Mouse (Mus musculus) liver, embryonic 14.5 days (tissue): ENCODE results near the gene Emc10. TPM values are rescaled to one million over a fixed set of nuclear protein-coding genes. Genes with fewer than 3 reads are reported as not detected.

Experiments
- ATAC-seq: fragments of 200-750 bp; cut with Nextera tagmentation; 2 replicates; pipeline ENCODE4 v1.8.0; 2017; ENCODE audit warnings: moderate number of reproducible peaks, mild to moderate bottlenecking, moderate library complexity; ENCODE audit not compliant: insufficient read depth
- DNase-seq, 3 experiments: peaks; one replicate each; pipeline ENCODE4 v3.0.0-alpha.2; 2012 to 2013; ENCODE audit warnings: low read depth in 3 of 3, low spot score in 3 of 3
- H3K27ac ChIP-seq: fragments of 300-500 bp; sonication (generic); 2 replicates; pipeline ENCODE4 v1.5.1; 2014; ENCODE audit warnings: moderate library complexity, mild to moderate bottlenecking, control low read depth, inconsistent platforms
- H3K27me3 ChIP-seq: fragments of 300-500 bp; sonication (generic); 2 replicates; pipeline ENCODE4 v1.6.1; 2014; ENCODE audit warnings: mild to moderate bottlenecking, low read length, moderate library complexity; ENCODE audit not compliant: control insufficient read depth, insufficient read depth
- H3K36me3 ChIP-seq: fragments of 300-500 bp; sonication (generic); replicated peaks from 2 replicates; pipeline ENCODE4 v1.6.1; 2014; ENCODE audit warnings: low read depth; ENCODE audit not compliant: control insufficient read depth, insufficient read depth
- H3K4me1 ChIP-seq, 2 experiments: fragments of 200-500 bp in 1 of 2; fragments of 300-500 bp in 1 of 2; sonication (generic) in 1 of 2; replicated peaks; 2 replicates each; pipeline ENCODE4 v1.6.1; 2012 to 2014; ENCODE audit warnings: antibody characterized with exemption in 1 of 2, inconsistent platforms in 1 of 2, low read length in 1 of 2; ENCODE audit not compliant: control insufficient read depth in 2 of 2, insufficient read depth in 2 of 2
- H3K4me2 ChIP-seq: fragments of 300-500 bp; sonication (generic); 2 replicates; pipeline ENCODE4 v1.6.1; 2014; ENCODE audit warnings: low read depth, mild to moderate bottlenecking, control low read depth, moderate library complexity
- H3K4me3 ChIP-seq, 2 experiments: fragments of 200-500 bp in 1 of 2; fragments of 300-500 bp in 1 of 2; sonication (generic) in 1 of 2; 2 replicates each; pipeline ENCODE4 v1.5.1; 2012 to 2014; ENCODE audit warnings: low read depth in 2 of 2, low read length in 2 of 2, mild to moderate bottlenecking in 2 of 2, control low read depth in 1 of 2, inconsistent platforms in 1 of 2, moderate library complexity in 1 of 2; ENCODE audit not compliant: insufficient read depth in 1 of 2
- H3K9ac ChIP-seq: fragments of 300-500 bp; sonication (generic); replicated peaks from 2 replicates; pipeline ENCODE4 v1.6.1; 2014; ENCODE audit warnings: mild to moderate bottlenecking, control low read depth, moderate library complexity
- H3K9me3 ChIP-seq: fragments of 300-500 bp; sonication (generic); 2 replicates; pipeline ENCODE4 v1.6.1; 2016; ENCODE audit warnings: low read length, mixed read lengths; ENCODE audit not compliant: control insufficient read depth
- CTCF ChIP-seq: IDR thresholded peaks from 2 replicates; pipeline ENCODE4 v1.5.1; 2016; ENCODE audit warnings: antibody characterized with exemption, low read depth, control low read depth
- EP300 ChIP-seq: IDR thresholded peaks from 2 replicates; pipeline ENCODE4 v1.6.1; 2016; ENCODE audit warnings: antibody characterized with exemption, low read depth
- WGBS: fragments of 180-500 bp; shearing (Covaris S2); extraction: QIAGEN DNeasy Blood & Tissue Kit; methylation state at CpG from one replicate; pipeline ENCODE4 v1.1.7; 2014; ENCODE audit not compliant: insufficient replicate concordance; 5-methylcytosine and 5-hydroxymethylcytosine counted together
- polyA plus RNA-seq, 2 experiments: library from polyadenylated mRNA; depleted of rRNA in 1 of 2; stranded (reverse) in 1 of 2; unstranded in 1 of 2; fragments of >200 nt; fragmentation: Nextera tagmentation in 1 of 2; extraction: Ambion mirVana in 1 of 2; gene quantifications; 2 replicates each; pipeline versions ENCODE4 v1.2.1 to v1.2.3; 2012 to 2014

Gene Emc10
- polyA plus RNA-seq, 2 experiments, result 41.7 to 46.7 TPM

- Histone ChIP-seq H3K27ac (no peak overlapping the region), H3K9me3 (no peaks in the 10 kb centered on the region), H3K36me3 (no peaks in the 10 kb centered on the region), H3K4me2 (no peak overlapping the region), H3K4me3 (no peak overlapping the region), H3K27me3 (peaks cover 23% of the 10 kb centered on the region), H3K9ac (no peak overlapping the region), H3K4me1 (peaks cover 2 to 7% of the 10 kb centered on the region in 2 experiments; a peak in 3 of 4 replicates)
- TF ChIP-seq EP300, result no peak
- TF ChIP-seq CTCF, result no peak
- no peak for DNase-seq
- peak; percentile 47; the same call in 1 of the 2 replicates for ATAC-seq
- 69% methylated on average over 1 of the region's 1 CpGs for WGBS
Observed at GRCm38 (mm10) chr7:44456302-44456701, 40.0 kb downstream of the Emc10 start.

GRCm38 (mm10) chr7:44453256-44453655 is 43.1 kb downstream of the Emc10 start:
- Histone ChIP-seq H3K9me3 (no peaks in the 10 kb centered on the region), H3K27ac (no peak overlapping the region), H3K4me1 (peaks cover 2 to 7% of the 10 kb centered on the region in 2 experiments; a peak in 3 of 4 replicates), H3K27me3 (no peaks in the 10 kb centered on the region), H3K4me2 (no peak overlapping the region), H3K36me3 (no peaks in the 10 kb centered on the region), H3K9ac (no peak overlapping the region), H3K4me3 (no peak overlapping the region)
- no peak for TF ChIP-seq EP300
- TF ChIP-seq CTCF, result no peak
- no peak for DNase-seq
- WGBS, result 6% methylated on average over 3 of the region's 3 CpGs
- ATAC-seq, result no peak; the same call in 1 of the 2 replicates

- no peak for TF ChIP-seq EP300
- TF ChIP-seq CTCF, result 0 out of 2 replicates have a peak, but pooled peaks have one; percentile 17
- ATAC-seq (no peak), DNase-seq (no peak)
- H3K4me1 ChIP-seq, result no peaks in the 10 kb centered on the region
- H3K4me3 ChIP-seq, result no peak overlapping the region
- H3K27me3 ChIP-seq, result peaks cover 54% of the 10 kb centered on the region
- H3K36me3 ChIP-seq, result no peaks in the 10 kb centered on the region
- H3K9me3 ChIP-seq, result no peaks in the 10 kb centered on the region
- no peak overlapping the region for H3K27ac ChIP-seq
- H3K9ac ChIP-seq, result no peak overlapping the region
- WGBS, result 33% methylated on average over 12 of the region's 12 CpGs
- H3K4me2 ChIP-seq, result no peak overlapping the region
Observed at GRCm38 (mm10) chr7:44446070-44446855, 50.1 kb downstream of the Emc10 start.

- no peak for DNase-seq
- Histone ChIP-seq H3K27ac (no peak overlapping the region), H3K9ac (no peak overlapping the region), H3K36me3 (no peaks in the 10 kb centered on the region), H3K4me2 (no peak overlapping the region), H3K4me3 (no peak overlapping the region), H3K4me1 (no peaks in the 10 kb centered on the region), H3K27me3 (peaks cover 61% of the 10 kb centered on the region), H3K9me3 (no peaks in the 10 kb centered on the region)
- WGBS, result 2% methylated on average over 7 of the region's 7 CpGs
- TF ChIP-seq EP300 (no peak), CTCF (no peak)
- ATAC-seq, result no peak
Observed at GRCm38 (mm10) chr7:44445528-44445923, 50.8 kb downstream of the Emc10 start.

- no peak for ATAC-seq
- no peak for DNase-seq
- Histone ChIP-seq H3K9me3 (no peaks in the 10 kb centered on the region), H3K4me1 (no peaks in the 10 kb centered on the region), H3K9ac (no peak overlapping the region), H3K36me3 (no peaks in the 10 kb centered on the region), H3K4me3 (no peak overlapping the region), H3K4me2 (no peak overlapping the region), H3K27me3 (peaks cover 65% of the 10 kb centered on the region), H3K27ac (no peak overlapping the region)
- TF ChIP-seq CTCF, result no peak
- TF ChIP-seq EP300, result no peak
- WGBS, result 7% methylated on average over 29 of the region's 29 CpGs
Observed at GRCm38 (mm10) chr7:44444886-44445527, 51.3 kb downstream of the Emc10 start.
